Mouse (Mus musculus) liver, postnatal 0 days (tissue): ENCODE data around the gene Retsat.

Source experiments
- CTCF ChIP-seq: sonication (generic); IDR thresholded peaks from 2 replicates; pipeline ENCODE4 v1.5.1; 2016; ENCODE audit warnings: antibody characterized with exemption, low read depth
- EP300 ChIP-seq: IDR thresholded peaks from 2 replicates; pipeline ENCODE4 v1.6.1; 2016; ENCODE audit warnings: antibody characterized with exemption, low read depth, mild to moderate bottlenecking

- no peak for TF ChIP-seq CTCF
- no peak for TF ChIP-seq EP300
These were observed 52.1 kb downstream of the Retsat start for GRCm38 (mm10) chr6:72650338-72650851.
